Mouse (Mus musculus): ENCODE measurements around the gene Srcin1. TPM values are rescaled to one million over a fixed set of nuclear protein-coding genes. Genes with fewer than 3 reads are reported as not detected.

Srcin1 gene
- polyA plus RNA-seq, 1 experiment from 2014 or later: 9.6 TPM

- Histone ChIP-seq H3K27me3 (ENCODE audit: control insufficient read depth, insufficient read depth, low read length) (no peaks in the 10 kb centered on the region), H3K36me3 (ENCODE audit: control insufficient read depth, insufficient read depth, low read length) (peaks cover 77% of the 10 kb centered on the region), H3K4me1 (ENCODE audit: control insufficient read depth, insufficient read depth, low read length) (no peaks in the 10 kb centered on the region), H3K9me3 (ENCODE audit: control insufficient read depth, low read length) (no peaks in the 10 kb centered on the region), H3K4me2 (ENCODE audit: low read length) (no peak overlapping the region), H3K9ac (replicated peaks; ENCODE audit: low read length) (no peak overlapping the region), H3K4me3 (replicated peaks; ENCODE audit: low read depth, low read length) (no peak overlapping the region), H3K27ac (replicated peaks; ENCODE audit: low read depth, low read length) (no peak overlapping the region)
- peak; percentile 96 for DNase-seq
- WGBS: 39% methylated on average over 14 of the region's 14 CpGs
- ATAC-seq (ENCODE audit: low FRiP score, low TSS enrichment): no peak; the same call in 1 of the 2 replicates
Observed at GRCm38 (mm10) chr11:97468639-97469287, 107.2 kb downstream of the Srcin1 start.

DNA sequence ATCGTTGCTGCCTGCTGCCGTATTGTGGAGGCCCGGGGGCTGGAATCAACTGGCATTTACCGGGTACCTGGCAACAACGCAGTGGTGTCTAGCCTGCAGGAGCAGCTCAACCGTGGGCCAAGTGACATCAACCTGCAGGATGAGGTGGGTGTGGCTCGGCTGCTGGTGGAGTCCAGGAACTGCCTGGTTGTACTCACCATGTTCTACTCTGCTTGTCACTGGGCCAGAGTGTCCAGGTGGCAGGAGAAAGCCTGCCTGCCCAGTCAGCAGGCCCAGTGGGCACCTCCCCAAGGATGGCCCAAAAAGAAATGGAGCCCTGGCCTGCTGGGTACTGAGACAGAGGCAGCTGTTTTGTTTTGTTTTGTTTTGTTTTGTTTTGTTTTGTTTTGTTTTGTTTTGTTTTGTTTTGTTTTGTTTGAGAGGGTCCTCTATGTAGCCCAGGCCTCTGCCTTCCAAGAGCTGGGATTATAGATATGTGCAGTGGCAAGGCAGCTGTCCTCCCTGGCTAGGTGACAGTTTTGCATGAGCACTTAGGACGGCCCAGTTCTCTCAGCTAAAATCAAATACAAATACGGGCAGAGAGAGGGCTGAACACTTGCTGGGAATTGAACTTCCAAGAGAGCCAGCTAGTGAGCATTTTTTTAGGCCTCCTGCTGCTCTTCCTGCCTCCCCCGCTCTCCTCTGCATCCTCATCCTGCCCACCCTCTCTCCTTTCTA, 109.4 kb downstream of the Srcin1 start:
- Histone ChIP-seq H3K9me3 (ENCODE audit: control insufficient read depth, low read length) (no peaks in the 10 kb centered on the region), H3K36me3 (ENCODE audit: control insufficient read depth, insufficient read depth, low read length) (peaks cover 83% of the 10 kb centered on the region), H3K9ac (replicated peaks; ENCODE audit: low read length) (0 out of 2 replicates have a peak overlapping the region, but pooled peaks have one; percentile 20), H3K4me3 (replicated peaks; ENCODE audit: low read depth, low read length) (no peak overlapping the region), H3K27me3 (ENCODE audit: control insufficient read depth, insufficient read depth, low read length) (no peaks in the 10 kb centered on the region), H3K27ac (replicated peaks; ENCODE audit: low read depth, low read length) (no peak overlapping the region), H3K4me1 (ENCODE audit: control insufficient read depth, insufficient read depth, low read length) (no peaks in the 10 kb centered on the region), H3K4me2 (ENCODE audit: low read length) (no peak overlapping the region)
- ATAC-seq (ENCODE audit: low FRiP score, low TSS enrichment): no peak
- 80% methylated on average over 10 of the region's 10 CpGs for WGBS
- DNase-seq: no peak

- no peaks in the 10 kb centered on the region for H3K4me1 ChIP-seq (ENCODE audit: control insufficient read depth, insufficient read depth, low read length)
- H3K4me2 ChIP-seq (ENCODE audit: low read length): no peak overlapping the region
- no peak overlapping the region for H3K27ac ChIP-seq (replicated peaks; ENCODE audit: low read depth, low read length)
- WGBS: 78% methylated on average over 12 of the region's 12 CpGs
- H3K27me3 ChIP-seq (ENCODE audit: control insufficient read depth, insufficient read depth, low read length): no peaks in the 10 kb centered on the region
- peaks cover 83% of the 10 kb centered on the region for H3K36me3 ChIP-seq (ENCODE audit: control insufficient read depth, insufficient read depth, low read length)
- no peaks in the 10 kb centered on the region for H3K9me3 ChIP-seq (ENCODE audit: control insufficient read depth, low read length)
- H3K9ac ChIP-seq (replicated peaks; ENCODE audit: low read length): no peak overlapping the region
- DNase-seq (no peak), ATAC-seq (ENCODE audit: low FRiP score, low TSS enrichment) (no peak)
- H3K4me3 ChIP-seq (replicated peaks; ENCODE audit: low read depth, low read length): no peak overlapping the region
Observed at GRCm38 (mm10) chr11:97465957-97466356, 110.0 kb downstream of the Srcin1 start.

DNA sequence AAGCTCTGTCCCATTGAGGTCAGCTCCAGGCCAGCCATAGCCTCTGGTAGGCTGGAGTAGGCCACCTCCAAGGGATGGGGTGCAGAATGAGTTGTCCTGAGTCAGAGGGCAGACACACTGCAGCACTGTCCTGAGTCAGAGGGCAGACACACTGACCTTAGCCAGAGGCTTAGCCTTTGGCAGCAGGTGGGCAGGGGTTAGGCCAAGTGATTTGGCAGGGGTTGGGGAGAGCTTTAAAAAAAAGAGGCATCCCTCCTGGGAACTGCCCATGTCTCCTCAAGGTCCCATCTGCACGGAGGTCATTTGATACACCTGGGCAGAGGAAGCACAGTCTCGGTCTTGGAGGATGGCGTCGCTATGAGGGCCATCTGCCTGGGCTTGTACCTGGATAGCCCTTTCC, 112.0 kb downstream of the Srcin1 start:
- H3K4me2 ChIP-seq (ENCODE audit: low read length): no peak overlapping the region
- H3K4me1 ChIP-seq (ENCODE audit: control insufficient read depth, insufficient read depth, low read length): no peaks in the 10 kb centered on the region
- no peaks in the 10 kb centered on the region for H3K27me3 ChIP-seq (ENCODE audit: control insufficient read depth, insufficient read depth, low read length)
- no peak overlapping the region for H3K27ac ChIP-seq (replicated peaks; ENCODE audit: low read depth, low read length)
- H3K9ac ChIP-seq (replicated peaks; ENCODE audit: low read length): no peak overlapping the region
- H3K4me3 ChIP-seq (replicated peaks; ENCODE audit: low read depth, low read length): no peak overlapping the region
- no peak for DNase-seq
- no peaks in the 10 kb centered on the region for H3K9me3 ChIP-seq (ENCODE audit: control insufficient read depth, low read length)
- 86% methylated on average over 4 of the region's 4 CpGs for WGBS
- no peak for ATAC-seq (ENCODE audit: low FRiP score, low TSS enrichment)
- peaks cover 83% of the 10 kb centered on the region for H3K36me3 ChIP-seq (ENCODE audit: control insufficient read depth, insufficient read depth, low read length)

DNA sequence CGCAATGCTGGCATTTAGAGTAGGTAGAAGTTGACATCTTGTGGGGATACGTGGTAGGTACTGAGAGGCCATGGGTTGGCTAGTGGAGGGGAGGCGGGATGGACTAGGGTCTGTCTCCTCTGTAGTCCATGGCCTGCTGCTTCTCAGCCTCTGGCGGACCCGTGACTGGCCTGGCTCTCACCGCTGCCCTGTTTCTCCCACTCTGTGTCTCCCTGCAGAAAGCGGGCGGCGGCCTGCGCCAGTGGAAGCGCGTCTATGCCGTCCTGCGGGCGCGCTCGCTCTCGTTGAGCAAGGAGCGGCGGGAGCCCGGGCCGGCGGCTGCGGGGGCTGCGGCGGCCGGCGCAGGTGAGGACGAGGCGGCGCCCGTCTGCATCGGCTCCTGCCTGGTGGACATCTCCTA, 112.8 kb downstream of the Srcin1 start:
- H3K9ac ChIP-seq (replicated peaks; ENCODE audit: low read length): no peak overlapping the region
- no peaks in the 10 kb centered on the region for H3K4me1 ChIP-seq (ENCODE audit: control insufficient read depth, insufficient read depth, low read length)
- H3K36me3 ChIP-seq (ENCODE audit: control insufficient read depth, insufficient read depth, low read length): peaks cover 81% of the 10 kb centered on the region
- no peaks in the 10 kb centered on the region for H3K9me3 ChIP-seq (ENCODE audit: control insufficient read depth, low read length)
- H3K27ac ChIP-seq (replicated peaks; ENCODE audit: low read depth, low read length): no peak overlapping the region
- H3K27me3 ChIP-seq (ENCODE audit: control insufficient read depth, insufficient read depth, low read length): no peaks in the 10 kb centered on the region
- H3K4me3 ChIP-seq (replicated peaks; ENCODE audit: low read depth, low read length): no peak overlapping the region
- 27% methylated on average over 33 of the region's 33 CpGs for WGBS
- DNase-seq (peak; percentile 10), ATAC-seq (ENCODE audit: low FRiP score, low TSS enrichment) (no peak)
- H3K4me2 ChIP-seq (ENCODE audit: low read length): no peak overlapping the region

DNA sequence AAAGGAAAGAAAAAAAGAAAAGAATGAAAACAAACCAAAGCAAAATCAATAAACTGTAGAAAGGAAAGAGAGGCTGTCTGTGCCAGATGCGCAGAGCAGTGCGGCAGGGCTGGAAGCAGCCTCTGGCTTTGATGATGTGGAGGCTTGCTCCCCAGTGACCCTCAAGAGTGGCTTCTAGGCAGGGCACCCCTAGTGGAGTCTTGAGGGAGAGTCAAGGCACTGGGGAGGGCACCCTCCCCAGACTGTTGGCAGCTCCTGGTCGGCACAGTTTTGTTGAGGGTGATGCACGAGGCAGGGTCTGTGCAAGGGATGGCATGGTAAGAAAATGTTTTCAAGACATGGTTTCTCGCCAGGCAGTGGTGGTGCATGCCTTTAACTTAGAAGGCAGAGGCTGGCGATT, 113.4 kb downstream of the Srcin1 start:
- no peak overlapping the region for H3K9ac ChIP-seq (replicated peaks; ENCODE audit: low read length)
- H3K27ac ChIP-seq (replicated peaks; ENCODE audit: low read depth, low read length): no peak overlapping the region
- DNase-seq (no peak), ATAC-seq (ENCODE audit: low FRiP score, low TSS enrichment) (no peak)
- 89% methylated on average over 6 of the region's 6 CpGs for WGBS
- no peaks in the 10 kb centered on the region for H3K27me3 ChIP-seq (ENCODE audit: control insufficient read depth, insufficient read depth, low read length)
- peaks cover 88% of the 10 kb centered on the region for H3K36me3 ChIP-seq (ENCODE audit: control insufficient read depth, insufficient read depth, low read length)
- H3K4me3 ChIP-seq (replicated peaks; ENCODE audit: low read depth, low read length): no peak overlapping the region
- no peak overlapping the region for H3K4me2 ChIP-seq (ENCODE audit: low read length)
- no peaks in the 10 kb centered on the region for H3K4me1 ChIP-seq (ENCODE audit: control insufficient read depth, insufficient read depth, low read length)
- no peaks in the 10 kb centered on the region for H3K9me3 ChIP-seq (ENCODE audit: control insufficient read depth, low read length)

DNA sequence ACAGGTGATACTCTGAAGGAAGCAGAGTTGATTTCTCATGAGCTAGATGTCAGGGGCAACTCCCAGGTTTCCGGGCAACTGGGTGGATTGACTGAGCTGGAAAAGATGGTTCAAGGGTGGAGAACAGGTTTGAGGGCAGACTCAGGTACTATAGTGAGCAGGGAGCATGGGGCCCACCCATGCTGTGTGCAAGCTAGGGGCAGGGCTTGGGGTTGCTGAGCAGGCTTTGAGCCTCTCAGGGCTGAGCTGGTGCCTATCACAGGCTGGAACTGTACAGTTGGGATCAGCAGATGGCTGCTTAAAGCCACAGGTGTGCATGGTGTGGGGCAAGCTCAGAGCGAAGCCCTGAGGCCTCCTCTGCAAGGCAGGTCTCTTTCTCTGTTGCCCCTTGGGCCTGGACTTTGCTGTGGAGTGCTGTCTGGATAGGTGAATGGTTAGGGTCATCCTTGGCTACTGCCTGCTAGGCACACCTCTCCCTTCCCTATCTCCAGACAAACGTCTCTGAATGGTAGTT, 114.6 kb downstream of the Srcin1 start:
- 91% methylated on average over 3 of the region's 3 CpGs for WGBS
- Histone ChIP-seq H3K27ac (replicated peaks; ENCODE audit: low read depth, low read length) (no peak overlapping the region), H3K4me1 (ENCODE audit: control insufficient read depth, insufficient read depth, low read length) (no peaks in the 10 kb centered on the region), H3K36me3 (ENCODE audit: control insufficient read depth, insufficient read depth, low read length) (peaks cover 88% of the 10 kb centered on the region), H3K4me3 (replicated peaks; ENCODE audit: low read depth, low read length) (no peak overlapping the region), H3K9ac (replicated peaks; ENCODE audit: low read length) (no peak overlapping the region), H3K27me3 (ENCODE audit: control insufficient read depth, insufficient read depth, low read length) (no peaks in the 10 kb centered on the region), H3K9me3 (ENCODE audit: control insufficient read depth, low read length) (no peaks in the 10 kb centered on the region), H3K4me2 (ENCODE audit: low read length) (no peak overlapping the region)
- no peak for DNase-seq
- ATAC-seq (ENCODE audit: low FRiP score, low TSS enrichment): no peak

Measured in midbrain, embryonic 14.5 days (tissue).